Mouse (Mus musculus): Measurements from ENCODE around the gene Osgep.
"Not testable (repeated sequence)": the region's sequence is repeated elsewhere in the genome, so short reads cannot be mapped to it uniquely, and the experiment has no call there.

GRCm38 (mm10) chr14:50956724-50957123 lies 32.0 kb upstream of the Osgep start:
- not testable (repeated sequence) for TF ChIP-seq POLR2A, CTCF (IDR thresholded peaks at IDR 0.05; ENCODE audit: insufficient read depth, low read depth, low read length)
